Mouse (Mus musculus) urinary bladder, postnatal 10 days (tissue): Measurements from ENCODE around the gene Pkm.

ENCODE experiments used
- DNase-seq: peaks from one replicate; pipeline ENCODE4 v3.0.0; 2022; ENCODE audit warnings: low spot score

The Pkm gene

GRCm38 (mm10) chr9:59655958-59656634, at the start of gene Pkm:
Gene Pkm (plus strand): TSS chr9:59656368.
- DNase-seq = peak; percentile 92

GRCm38 (mm10) chr9:59610950-59611349, 45.2 kb upstream of the Pkm start:
- DNase-seq = no peak

- DNase-seq = no peak
Measured at GRCm38 (mm10) chr9:59615797-59616196, 40.4 kb upstream of the Pkm start.

- DNase-seq = peak; percentile 100
Measured at GRCm38 (mm10) chr9:59616622-59617306, 39.4 kb upstream of the Pkm start, which contains the start of gene Parp6. Gene Parp6 (plus strand): TSS chr9:59617284.

- DNase-seq = no peak
Measured at GRCm38 (mm10) chr9:59617307-59617973, 38.7 kb upstream of the Pkm start.

- no peak for DNase-seq
Measured at GRCm38 (mm10) chr9:59638372-59638771, 17.8 kb upstream of the Pkm start.

GRCm38 (mm10) chr9:59639936-59640335, 16.2 kb upstream of the Pkm start:
- DNase-seq = no peak

- DNase-seq = no peak
Measured at GRCm38 (mm10) chr9:59641320-59641719, 14.8 kb upstream of the Pkm start.

GRCm38 (mm10) chr9:59649911-59650310, 6.3 kb upstream of the Pkm start:
- DNase-seq = no peak

- DNase-seq = no peak
Measured at GRCm38 (mm10) chr9:59653371-59653770, 2.8 kb upstream of the Pkm start.

GRCm38 (mm10) chr9:59654450-59654983, 1.7 kb upstream of the Pkm start:
- no peak for DNase-seq

GRCm38 (mm10) chr9:59656635-59657617, 758 bp downstream of the Pkm start:
- DNase-seq = no peak

GRCm38 (mm10) chr9:59658146-59658545, 2.0 kb downstream of the Pkm start:
- DNase-seq = no peak

- DNase-seq = no peak
Measured at GRCm38 (mm10) chr9:59659036-59660026, 3.2 kb downstream of the Pkm start.

GRCm38 (mm10) chr9:59660421-59660820, 4.3 kb downstream of the Pkm start:
- no peak for DNase-seq

- no peak for DNase-seq
Measured at GRCm38 (mm10) chr9:59661298-59661975, 5.3 kb downstream of the Pkm start.

- DNase-seq = no peak
Measured at GRCm38 (mm10) chr9:59663226-59663625, 7.1 kb downstream of the Pkm start.

- DNase-seq = no peak
Measured at GRCm38 (mm10) chr9:59663957-59664356, 7.8 kb downstream of the Pkm start.

- no peak for DNase-seq
Measured at GRCm38 (mm10) chr9:59664664-59665256, 8.6 kb downstream of the Pkm start.
